Mouse (Mus musculus): ENCODE measurements at regions not wholly inside any gene's neighbourhood (a gene's known extent, or its start where the extent isn't known, plus 50 kb on each side); places are given as distances from the start of the nearest gene placed in this dataset.

- no peak for DNase-seq
- intact Hi-C loops (cut with DNase I), result no loop called here
These were observed 310.5 kb upstream of the Paip1 start for GRCm38 (mm10) chr13:119117906-119118305.

- DNase-seq, result no peak
- intact Hi-C loops (cut with DNase I), result no loop called here
These were observed 310.0 kb upstream of the Paip1 start for GRCm38 (mm10) chr13:119118382-119118781.

GRCm38 (mm10) chr13:119140436-119140835, 288.0 kb upstream of the Paip1 start:
- no peak for DNase-seq
- intact Hi-C loops (cut with DNase I), result no loop called here

- intact Hi-C loops (cut with DNase I), result no loop called here
- no peak for DNase-seq
These were observed 285.1 kb upstream of the Paip1 start for GRCm38 (mm10) chr13:119143351-119143750.

- DNase-seq, result no peak
- intact Hi-C loops (cut with DNase I), result no loop called here
These were observed 282.7 kb upstream of the Paip1 start for GRCm38 (mm10) chr13:119145713-119146112.

GRCm38 (mm10) chr13:119147701-119148100, 280.7 kb upstream of the Paip1 start:
- intact Hi-C loops (cut with DNase I), result no loop called here
- DNase-seq, result no peak

- intact Hi-C loops (cut with DNase I), result no loop called here
- no peak for DNase-seq
These were observed 279.3 kb upstream of the Paip1 start for GRCm38 (mm10) chr13:119149141-119149540.

GRCm38 (mm10) chr13:119150847-119151548, 277.4 kb upstream of the Paip1 start:
- DNase-seq, result no peak
- intact Hi-C loops (cut with DNase I), result loop anchor here (1.0 kb wide), 1 partner anchor 92 kb away; no protein-coding TSS in a partner anchor

- no peak for DNase-seq
- intact Hi-C loops (cut with DNase I), result no loop called here
These were observed 250.6 kb upstream of the Paip1 start for GRCm38 (mm10) chr13:119177753-119178152.

GRCm38 (mm10) chr13:119178212-119178611, 250.2 kb upstream of the Paip1 start:
- intact Hi-C loops (cut with DNase I), result no loop called here
- no peak for DNase-seq

- intact Hi-C loops (cut with DNase I), result no loop called here
- DNase-seq, result no peak
These were observed 249.1 kb upstream of the Paip1 start for GRCm38 (mm10) chr13:119179157-119179920.

GRCm38 (mm10) chr13:119184322-119184877, 244.0 kb upstream of the Paip1 start:
- intact Hi-C loops (cut with DNase I), result no loop called here
- DNase-seq, result no peak

GRCm38 (mm10) chr13:119185567-119186143, 242.7 kb upstream of the Paip1 start:
- no peak for DNase-seq
- intact Hi-C loops (cut with DNase I), result no loop called here

GRCm38 (mm10) chr13:119231556-119231955, 196.8 kb upstream of the Paip1 start:
- no peak for DNase-seq
- intact Hi-C loops (cut with DNase I), result no loop called here

GRCm38 (mm10) chr13:119232100-119233029, 196.0 kb upstream of the Paip1 start:
- intact Hi-C loops (cut with DNase I), result no loop called here
- no peak for DNase-seq

- intact Hi-C loops (cut with DNase I), result no loop called here
- DNase-seq, result no peak
These were observed 195.4 kb upstream of the Paip1 start for GRCm38 (mm10) chr13:119233030-119233385.

- intact Hi-C loops (cut with DNase I), result no loop called here
- no peak for DNase-seq
These were observed 194.5 kb upstream of the Paip1 start for GRCm38 (mm10) chr13:119233869-119234268.

GRCm38 (mm10) chr13:119242358-119242757, 186.0 kb upstream of the Paip1 start:
- intact Hi-C loops (cut with DNase I), result no loop called here
- no peak for DNase-seq

GRCm38 (mm10) chr13:119247101-119247500, 181.3 kb upstream of the Paip1 start:
- no peak for DNase-seq
- intact Hi-C loops (cut with DNase I), result no loop called here

- intact Hi-C loops (cut with DNase I), result no loop called here
These were observed 176.4 kb upstream of the Paip1 start for GRCm38 (mm10) chr13:119252006-119252405.

More at GRCm38 (mm10) chr13:119252006-119252405, 176.4 kb upstream of the Paip1 start:
- no peak for DNase-seq
